Mouse (Mus musculus) midbrain, embryonic 12.5 days (tissue): ENCODE data around the gene Lpcat3. TPM values are rescaled to one million over a fixed set of nuclear protein-coding genes. Genes with fewer than 3 reads are reported as not detected.
"Not testable (repeated sequence)": the region's sequence is repeated elsewhere in the genome, so short reads cannot be mapped to it uniquely, and the experiment has no call there.

ENCODE experiments used
- ATAC-seq: fragments of 200-750 bp; cut with Nextera tagmentation; 2 replicates; pipeline ENCODE4 v1.8.0; 2017; ENCODE audit warnings: low read depth, moderate TSS enrichment, moderate library complexity; ENCODE audit not compliant: low FRiP score
- H3K27ac ChIP-seq: fragments of 300-500 bp; sonication (generic); replicated peaks from 2 replicates; pipeline ENCODE4 v1.5.1; 2016; ENCODE audit warnings: mild to moderate bottlenecking
- H3K27me3 ChIP-seq: fragments of 300-500 bp; sonication (generic); 2 replicates; pipeline ENCODE4 v1.6.1; 2016; ENCODE audit warnings: mild to moderate bottlenecking
- H3K36me3 ChIP-seq: fragments of 300-500 bp; sonication (generic); 2 replicates; pipeline ENCODE4 v1.6.1; 2016
- H3K4me1 ChIP-seq: fragments of 300-500 bp; sonication (generic); 2 replicates; pipeline ENCODE4 v1.6.1; 2016
- H3K4me2 ChIP-seq: fragments of 300-500 bp; sonication (generic); replicated peaks from 2 replicates; pipeline ENCODE4 v1.6.1; 2016; ENCODE audit warnings: mild to moderate bottlenecking, moderate library complexity
- H3K4me3 ChIP-seq: fragments of 300-500 bp; sonication (generic); 2 replicates; pipeline ENCODE4 v1.5.1; 2016; ENCODE audit warnings: mild to moderate bottlenecking
- H3K9ac ChIP-seq: fragments of 300-500 bp; sonication (generic); replicated peaks from 2 replicates; pipeline ENCODE4 v1.6.1; 2016; ENCODE audit warnings: mild to moderate bottlenecking, moderate library complexity
- H3K9me3 ChIP-seq: fragments of 300-500 bp; sonication (generic); 2 replicates; pipeline ENCODE4 v1.6.1; 2016; ENCODE audit warnings: mild to moderate bottlenecking
- WGBS: fragments of 180-500 bp; shearing (Covaris S2); methylation state at CpG from one replicate; pipeline ENCODE4 v1.1.7; 2016; 5-methylcytosine and 5-hydroxymethylcytosine counted together
- polyA plus RNA-seq: library from polyadenylated mRNA; unstranded; fragments of >200 nt; fragmentation: Nextera tagmentation; extraction: Ambion mirVana; gene quantifications from 2 replicates; pipeline ENCODE4 v1.2.1, GENCODE M21; 2016

Gene Lpcat3
- polyA plus RNA-seq, 1 experiment from 2014 or later: 37.9 TPM

DNA sequence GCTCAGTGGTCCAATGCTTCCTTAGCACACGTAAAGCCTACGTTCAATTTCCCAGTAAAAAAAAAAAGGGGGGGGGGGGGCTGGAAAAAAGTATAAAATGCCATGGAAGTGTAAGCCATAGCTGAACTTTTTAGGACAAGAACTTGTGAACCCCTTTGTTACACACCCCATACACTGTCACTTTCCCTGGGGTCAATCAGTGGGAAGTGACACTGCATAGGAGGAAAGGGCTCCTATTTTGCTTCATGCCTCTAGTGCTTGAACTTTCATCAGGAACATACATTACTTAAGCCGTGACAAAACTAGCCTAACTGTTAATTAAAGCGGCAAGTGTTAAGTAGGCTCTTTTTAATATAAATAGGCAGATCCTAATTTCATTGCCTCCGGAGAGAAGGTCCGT is 832 bp upstream of the Lpcat3 start:
- H3K9ac ChIP-seq: peak overlapping the region; percentile 60; the same call in 1 of the 2 replicates
- ATAC-seq: no peak
- no peaks in the 10 kb centered on the region for H3K9me3 ChIP-seq
- H3K4me3 ChIP-seq: peak overlapping the region; percentile 64
- 31% methylated on average over 6 of the region's 6 CpGs for WGBS
- H3K4me2 ChIP-seq: peak overlapping the region; percentile 58
- H3K27ac ChIP-seq: peak overlapping the region; percentile 70
- no peaks in the 10 kb centered on the region for H3K36me3 ChIP-seq
- H3K27me3 ChIP-seq: no peaks in the 10 kb centered on the region
- H3K4me1 ChIP-seq: peaks cover 5% of the 10 kb centered on the region

DNA sequence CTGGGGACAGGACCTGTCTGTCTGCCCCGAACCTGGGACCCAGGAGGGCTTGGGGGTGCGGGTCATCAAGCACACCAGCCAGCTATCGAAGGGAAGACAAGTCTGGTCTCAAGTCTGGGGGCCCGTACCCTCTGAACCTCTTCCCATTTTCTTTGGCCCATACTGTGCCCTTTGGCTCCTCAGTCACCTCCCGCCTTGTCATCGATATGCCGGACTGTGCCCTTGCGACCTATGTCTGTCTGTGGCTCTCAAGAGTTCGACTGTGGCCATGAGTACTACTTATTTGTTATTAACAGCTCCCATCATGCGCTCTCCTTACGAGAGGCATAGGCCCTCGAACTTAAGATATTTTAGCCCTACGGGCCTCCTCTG is 583 bp downstream of the Lpcat3 start:
- peak overlapping the region; percentile 58 for H3K4me2 ChIP-seq
- peak overlapping the region; percentile 60 for H3K9ac ChIP-seq
- peaks cover 5% of the 10 kb centered on the region for H3K4me1 ChIP-seq
- peak overlapping the region; percentile 70 for H3K27ac ChIP-seq
- no peaks in the 10 kb centered on the region for H3K36me3 ChIP-seq
- no peaks in the 10 kb centered on the region for H3K9me3 ChIP-seq
- 19% methylated on average over 13 of the region's 13 CpGs for WGBS
- H3K4me3 ChIP-seq: peak overlapping the region; percentile 64
- H3K27me3 ChIP-seq: no peaks in the 10 kb centered on the region
- ATAC-seq: no peak

DNA sequence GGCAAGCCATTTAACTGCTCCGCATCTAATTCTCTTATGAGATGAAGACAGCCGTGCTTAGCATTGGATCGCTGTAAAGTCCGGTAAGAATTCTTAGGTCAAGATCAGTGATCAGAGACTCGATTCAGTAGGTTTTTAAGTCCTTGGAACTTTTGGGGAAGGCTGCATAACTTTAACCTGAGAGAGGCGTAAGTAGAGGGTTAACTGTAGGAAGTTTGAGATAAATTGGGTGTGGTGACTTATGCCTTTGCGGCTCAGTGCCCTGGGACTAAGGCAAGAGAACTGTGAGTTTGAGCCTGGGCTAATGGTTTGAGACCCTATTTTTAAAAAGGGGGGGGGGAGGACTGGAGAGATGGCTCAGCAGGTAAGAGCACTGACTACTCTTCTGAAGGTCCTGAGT is 1.4 kb downstream of the Lpcat3 start:
- Histone ChIP-seq H3K9me3 (no peaks in the 10 kb centered on the region), H3K4me2 (no peak overlapping the region), H3K27me3 (no peaks in the 10 kb centered on the region)

DNA sequence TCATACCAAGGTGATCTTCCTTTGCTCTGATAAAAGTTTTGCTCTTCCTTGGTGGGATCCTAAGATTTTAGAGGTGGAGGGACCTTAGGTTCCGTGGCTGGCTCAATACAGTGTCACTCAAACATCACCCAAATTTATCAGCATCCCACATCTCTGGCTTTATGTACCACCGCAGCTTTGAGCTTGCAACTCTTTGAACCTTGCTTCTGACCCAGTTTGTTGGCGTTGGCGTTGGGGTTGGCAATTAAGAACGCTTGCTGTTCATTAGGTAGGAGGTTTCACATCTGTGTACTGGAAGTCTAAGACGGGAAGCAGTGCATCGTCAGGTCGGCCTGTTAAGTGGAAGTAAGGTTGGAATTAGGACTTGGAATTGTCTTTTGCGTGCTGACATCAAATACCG is 2.2 kb downstream of the Lpcat3 start:
- no peaks in the 10 kb centered on the region for H3K9me3 ChIP-seq
- no peaks in the 10 kb centered on the region for H3K27me3 ChIP-seq
- no peak overlapping the region for H3K9ac ChIP-seq
- peaks cover 5% of the 10 kb centered on the region for H3K4me1 ChIP-seq
- H3K4me3 ChIP-seq: no peak overlapping the region
- WGBS: 96% methylated on average over 10 of the region's 10 CpGs
- H3K4me2 ChIP-seq: no peak overlapping the region
- no peak for ATAC-seq
- H3K36me3 ChIP-seq: no peaks in the 10 kb centered on the region
- no peak overlapping the region for H3K27ac ChIP-seq

More for the DNA sequence above, 1.4 kb downstream of the Lpcat3 start:
- Histone ChIP-seq H3K27ac (no peak overlapping the region), H3K36me3 (no peaks in the 10 kb centered on the region), H3K4me1 (peaks cover 5% of the 10 kb centered on the region), H3K9ac (no peak overlapping the region), H3K4me3 (no peak overlapping the region)
- no peak for ATAC-seq
- WGBS: 92% methylated on average over 7 of the region's 7 CpGs

DNA sequence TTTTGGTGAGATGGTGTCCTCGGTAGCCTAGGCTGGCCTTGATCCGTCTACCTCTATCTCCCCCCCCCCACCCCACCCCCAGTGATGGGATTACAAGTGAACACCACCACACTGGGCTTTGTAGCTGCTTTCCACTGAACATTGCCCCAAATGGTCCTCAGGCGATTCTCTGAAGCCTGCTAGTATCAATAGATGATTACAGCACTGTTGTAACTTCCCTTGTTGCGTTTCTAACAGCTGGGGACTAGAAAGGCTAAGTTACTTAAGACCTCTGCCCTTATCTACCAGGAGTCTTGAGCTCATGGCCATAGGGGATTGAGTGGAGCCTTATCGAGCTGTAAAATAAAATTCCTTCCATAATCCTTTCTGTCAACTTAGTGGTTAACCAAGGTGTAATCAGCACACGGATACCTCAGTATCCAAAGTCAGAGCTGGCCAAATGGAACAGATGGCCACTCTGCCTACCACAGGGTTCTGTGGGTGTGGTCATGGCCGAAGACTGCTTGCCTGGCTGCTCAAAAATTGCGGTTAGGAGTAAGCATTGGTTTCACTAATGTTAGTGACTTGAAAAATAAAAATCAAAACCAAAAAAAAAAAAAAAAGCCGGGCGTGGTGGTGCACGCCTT is 6.5 kb downstream of the Lpcat3 start:
- 88% methylated on average over 11 of the region's 11 CpGs for WGBS
- H3K27ac ChIP-seq: no peak overlapping the region

DNA sequence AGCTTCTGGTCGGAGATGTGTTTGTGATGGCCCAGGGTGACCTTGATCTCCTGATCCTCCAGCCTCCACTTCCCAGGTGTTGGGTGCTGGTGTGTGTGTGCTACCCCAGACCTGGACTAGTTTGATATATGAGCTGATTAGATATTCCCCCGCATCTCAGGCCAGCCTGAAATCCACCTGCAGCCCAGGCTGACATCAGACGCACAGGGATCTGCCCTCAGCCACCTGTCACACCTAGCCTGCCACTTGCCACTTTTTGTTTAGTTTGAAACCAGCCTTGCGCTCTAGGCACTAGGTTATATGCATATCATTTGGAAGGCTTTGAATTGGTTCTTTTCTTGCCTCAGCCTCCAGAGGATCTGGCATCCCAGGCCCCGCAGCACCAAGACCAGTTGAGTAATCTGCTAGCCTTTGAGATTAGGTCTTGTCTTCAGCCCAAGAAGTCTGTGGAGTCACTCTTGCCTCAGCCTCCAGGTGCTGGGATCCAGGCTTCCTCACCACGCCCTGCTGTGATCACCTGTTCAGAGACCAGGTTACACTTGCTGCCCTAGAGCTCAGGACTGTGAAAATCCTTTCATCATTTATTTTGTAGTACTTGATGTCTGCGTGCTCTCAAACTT is 7.6 kb downstream of the Lpcat3 start:
- Histone ChIP-seq H3K27ac (no peak overlapping the region), H3K27me3 (no peaks in the 10 kb centered on the region), H3K4me2 (no peak overlapping the region), H3K36me3 (no peaks in the 10 kb centered on the region), H3K4me3 (no peak overlapping the region), H3K9me3 (no peaks in the 10 kb centered on the region), H3K9ac (no peak overlapping the region), H3K4me1 (no peaks in the 10 kb centered on the region; the same call in 1 of the 2 replicates)
- ATAC-seq: no peak
- 91% methylated on average over 7 of the region's 7 CpGs for whole genome bisulfite sequencing

More for the DNA sequence above, 6.5 kb downstream of the Lpcat3 start:
- Histone ChIP-seq H3K4me2 (no peak overlapping the region), H3K4me3 (no peak overlapping the region), H3K27me3 (no peaks in the 10 kb centered on the region), H3K9me3 (no peaks in the 10 kb centered on the region), H3K4me1 (no peaks in the 10 kb centered on the region; the same call in 1 of the 2 replicates), H3K36me3 (no peaks in the 10 kb centered on the region), H3K9ac (no peak overlapping the region)
- no peak for ATAC-seq

DNA sequence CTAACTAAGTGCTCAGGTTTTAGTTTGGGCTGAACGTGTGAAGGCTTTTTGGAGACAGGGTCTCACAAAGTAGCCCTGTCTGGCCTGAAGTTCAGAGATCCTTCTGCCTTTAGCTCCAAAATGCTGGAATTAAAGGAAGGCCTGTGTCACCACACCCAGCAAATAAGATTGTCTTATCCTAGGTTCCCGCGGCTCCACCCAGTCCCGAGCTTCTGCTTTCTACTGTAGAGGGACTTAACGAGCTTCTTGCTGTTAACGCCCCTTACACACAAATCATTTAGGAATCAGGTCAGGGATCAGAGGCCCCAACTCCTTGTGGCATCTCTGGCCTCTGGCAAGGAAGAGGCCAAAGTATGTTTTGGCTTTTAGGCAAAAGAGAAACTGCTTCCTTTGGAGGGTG is 9.3 kb downstream of the Lpcat3 start:
- Histone ChIP-seq H3K4me1 (no peaks in the 10 kb centered on the region; the same call in 1 of the 2 replicates), H3K4me3 (no peak overlapping the region), H3K9me3 (no peaks in the 10 kb centered on the region), H3K27me3 (no peaks in the 10 kb centered on the region), H3K4me2 (no peak overlapping the region), H3K9ac (no peak overlapping the region), H3K27ac (no peak overlapping the region), H3K36me3 (no peaks in the 10 kb centered on the region)
- no peak for ATAC-seq
- 76% methylated on average over 6 of the region's 6 CpGs for WGBS

DNA sequence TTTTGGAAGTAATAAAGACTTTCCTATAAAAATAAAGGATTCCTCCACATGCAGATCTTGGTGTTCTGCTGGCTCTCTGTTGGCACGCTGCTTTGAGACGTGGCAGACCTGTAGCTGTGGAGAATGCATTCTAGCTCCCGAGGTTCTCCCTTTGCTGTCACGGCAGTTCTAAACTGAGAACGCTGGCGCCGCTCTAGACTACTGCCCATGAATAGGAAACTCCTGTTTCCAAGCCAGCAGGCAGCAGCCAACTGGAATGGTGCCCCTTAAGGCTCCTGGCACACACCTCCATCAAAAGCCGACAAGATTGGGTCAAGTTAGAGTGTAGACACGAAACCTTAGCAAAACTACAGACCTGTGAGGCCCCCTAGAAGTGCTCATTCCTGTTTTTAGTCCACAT is 10.8 kb downstream of the Lpcat3 start:
- Histone ChIP-seq H3K27me3 (no peaks in the 10 kb centered on the region), H3K4me3 (no peak overlapping the region), H3K9me3 (no peaks in the 10 kb centered on the region), H3K27ac (no peak overlapping the region), H3K36me3 (no peaks in the 10 kb centered on the region), H3K9ac (no peak overlapping the region), H3K4me2 (no peak overlapping the region), H3K4me1 (no peaks in the 10 kb centered on the region; the same call in 1 of the 2 replicates)
- 91% methylated on average over 9 of the region's 9 CpGs for WGBS
- no peak for ATAC-seq

DNA sequence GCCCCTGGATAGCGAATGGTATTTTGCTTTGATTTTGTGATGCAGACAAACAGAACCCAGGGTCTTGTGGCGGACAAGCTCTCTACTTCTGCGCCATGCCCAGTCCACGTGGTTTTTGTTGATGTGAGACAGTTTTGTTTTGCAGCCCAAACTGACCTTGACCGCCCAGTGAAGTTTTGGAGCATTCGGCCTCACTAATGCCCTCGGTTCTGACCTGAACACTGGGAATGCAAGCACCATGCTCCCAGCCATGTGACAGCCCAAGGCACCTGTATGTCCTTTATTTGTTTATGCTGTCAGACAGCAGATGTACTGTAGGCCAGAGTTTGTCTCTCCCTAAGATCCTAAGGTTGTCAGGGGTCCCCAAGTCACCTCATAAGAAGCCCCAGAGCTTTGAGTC is 11.8 kb downstream of the Lpcat3 start:
- H3K4me3 ChIP-seq: no peak overlapping the region
- H3K9me3 ChIP-seq: no peaks in the 10 kb centered on the region
- H3K4me1 ChIP-seq: no peaks in the 10 kb centered on the region; the same call in 1 of the 2 replicates
- 96% methylated on average over 7 of the region's 7 CpGs for WGBS
- H3K36me3 ChIP-seq: no peaks in the 10 kb centered on the region
- H3K9ac ChIP-seq: no peak overlapping the region
- H3K27me3 ChIP-seq: no peaks in the 10 kb centered on the region
- no peak for ATAC-seq
- no peak overlapping the region for H3K27ac ChIP-seq
- no peak overlapping the region for H3K4me2 ChIP-seq

DNA sequence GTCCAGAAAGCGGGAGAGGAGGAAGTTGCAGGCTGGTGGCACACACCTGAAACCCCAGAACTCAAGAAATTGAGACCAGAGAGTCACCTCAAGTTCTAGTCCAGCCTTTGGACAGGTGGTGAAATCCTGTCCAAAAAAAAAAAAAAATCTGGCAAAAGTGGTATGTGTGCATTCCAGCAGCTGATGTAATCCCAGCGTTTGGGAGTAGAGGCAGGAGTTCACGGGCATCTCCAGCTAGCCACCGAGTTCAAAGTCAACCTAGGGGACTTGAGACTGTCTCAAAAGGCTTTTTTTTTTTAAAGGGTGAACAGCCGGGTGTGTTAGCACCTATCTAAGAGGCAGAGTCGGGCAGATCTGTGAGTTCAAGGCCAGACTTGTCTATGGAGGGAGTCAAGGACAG is 13.3 kb downstream of the Lpcat3 start:
- 86% methylated on average over 6 of the region's 6 CpGs for WGBS
- no peaks in the 10 kb centered on the region for H3K36me3 ChIP-seq
- H3K9ac ChIP-seq: no peak overlapping the region
- H3K4me3 ChIP-seq: no peak overlapping the region
- H3K4me1 ChIP-seq: no peaks in the 10 kb centered on the region; the same call in 1 of the 2 replicates
- ATAC-seq: no peak
- H3K9me3 ChIP-seq: no peaks in the 10 kb centered on the region
- H3K27me3 ChIP-seq: no peaks in the 10 kb centered on the region
- no peak overlapping the region for H3K4me2 ChIP-seq
- H3K27ac ChIP-seq: no peak overlapping the region

DNA sequence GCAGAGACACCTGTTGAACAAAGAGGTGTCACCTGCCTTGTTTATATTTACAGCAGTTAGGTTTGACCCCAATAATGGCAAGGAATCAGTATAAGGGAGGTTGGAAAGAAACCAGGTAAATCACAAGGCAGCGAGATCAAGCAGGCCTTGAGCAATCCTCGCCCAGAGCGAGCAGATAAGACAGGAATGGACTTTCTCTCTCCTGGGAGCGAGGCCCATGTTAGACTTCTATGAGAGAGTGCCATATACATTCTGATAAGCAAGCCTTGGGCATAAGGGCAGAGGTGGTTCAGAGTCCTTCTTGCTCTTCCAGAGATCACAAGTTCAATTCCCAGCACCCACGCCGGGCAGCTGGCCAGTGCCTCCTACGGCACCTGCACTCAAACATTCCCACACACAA is 15.9 kb downstream of the Lpcat3 start:
- Histone ChIP-seq H3K27me3 (no peaks in the 10 kb centered on the region), H3K4me1 (no peaks in the 10 kb centered on the region), H3K4me2 (no peak overlapping the region), H3K4me3 (no peak overlapping the region), H3K27ac (no peak overlapping the region), H3K9ac (no peak overlapping the region), H3K36me3 (no peaks in the 10 kb centered on the region), H3K9me3 (no peaks in the 10 kb centered on the region)
- ATAC-seq: no peak
- 93% methylated on average over 7 of the region's 7 CpGs for WGBS

DNA sequence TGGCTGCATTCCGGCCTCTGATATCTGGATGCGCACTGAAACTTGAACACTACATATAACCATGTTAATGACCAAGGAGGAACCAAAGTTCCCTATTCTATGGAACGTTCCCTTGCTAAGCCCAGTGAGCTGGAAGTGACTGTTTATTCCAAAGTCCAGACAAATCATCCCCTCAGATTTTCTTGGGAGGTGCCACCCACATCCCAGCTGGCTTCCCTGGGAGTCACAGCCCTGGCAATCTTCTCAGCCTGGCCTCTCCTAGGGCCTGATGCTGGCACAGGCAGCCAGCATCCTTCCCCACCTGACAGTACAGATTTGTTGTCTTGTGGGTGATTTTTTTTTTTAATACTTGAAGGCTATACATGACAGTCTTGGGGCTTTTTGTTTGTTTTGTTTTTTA is 16.7 kb downstream of the Lpcat3 start:
- Histone ChIP-seq H3K4me3 (no peak overlapping the region), H3K27ac (no peak overlapping the region), H3K36me3 (no peaks in the 10 kb centered on the region), H3K4me2 (no peak overlapping the region), H3K9ac (no peak overlapping the region), H3K27me3 (no peaks in the 10 kb centered on the region), H3K9me3 (no peaks in the 10 kb centered on the region), H3K4me1 (no peaks in the 10 kb centered on the region)
- WGBS: 86% methylated on average over 3 of the region's 3 CpGs
- no peak for ATAC-seq

DNA sequence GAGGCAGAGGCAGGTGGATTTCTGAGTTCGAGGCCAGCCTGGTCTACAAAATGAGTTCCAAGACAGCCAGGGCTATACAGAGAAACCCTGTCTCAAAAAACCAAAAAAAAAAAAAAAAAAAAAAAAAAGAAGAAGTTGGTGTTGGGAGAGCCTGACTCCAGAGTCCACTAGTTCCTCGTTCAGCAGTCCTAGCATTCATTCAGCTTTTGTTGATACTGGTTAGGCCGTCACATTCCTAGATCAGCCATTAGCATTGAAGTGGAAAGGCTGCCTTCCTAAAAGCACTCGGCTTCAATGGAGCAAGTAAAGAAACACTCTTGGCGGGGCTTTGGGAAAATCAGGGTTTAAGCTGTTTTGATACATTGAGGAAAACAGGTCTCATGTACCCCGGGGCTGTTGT is 19.5 kb downstream of the Lpcat3 start:
- not testable (repeated sequence) for H3K4me1 ChIP-seq, H3K4me2 ChIP-seq, H3K27ac ChIP-seq, H3K27me3 ChIP-seq, H3K36me3 ChIP-seq, H3K9me3 ChIP-seq, H3K4me3 ChIP-seq, H3K9ac ChIP-seq, ATAC-seq
- WGBS: 62% methylated on average over 6 of the region's 6 CpGs
